Mouse (Mus musculus): Measurements from ENCODE around the gene Pla2g12b.

Pla2g12b gene

GRCm38 (mm10) chr10:59470451-59470850, 67.0 kb downstream of the Pla2g12b start:
- no peak for DNase-seq

Data from lung, postnatal 36 days (tissue).